Mouse (Mus musculus): ENCODE measurements around the gene Stra6l. TPM values are rescaled to one million over a fixed set of nuclear protein-coding genes. Genes with fewer than 3 reads are reported as not detected.

Gene Stra6l
- total RNA-seq (2021), result not detected
- polyA plus RNA-seq (2012; rRNA removed), result 0.06 TPM in 2 replicates
- long read RNA-seq, result 0 reads

DNA sequence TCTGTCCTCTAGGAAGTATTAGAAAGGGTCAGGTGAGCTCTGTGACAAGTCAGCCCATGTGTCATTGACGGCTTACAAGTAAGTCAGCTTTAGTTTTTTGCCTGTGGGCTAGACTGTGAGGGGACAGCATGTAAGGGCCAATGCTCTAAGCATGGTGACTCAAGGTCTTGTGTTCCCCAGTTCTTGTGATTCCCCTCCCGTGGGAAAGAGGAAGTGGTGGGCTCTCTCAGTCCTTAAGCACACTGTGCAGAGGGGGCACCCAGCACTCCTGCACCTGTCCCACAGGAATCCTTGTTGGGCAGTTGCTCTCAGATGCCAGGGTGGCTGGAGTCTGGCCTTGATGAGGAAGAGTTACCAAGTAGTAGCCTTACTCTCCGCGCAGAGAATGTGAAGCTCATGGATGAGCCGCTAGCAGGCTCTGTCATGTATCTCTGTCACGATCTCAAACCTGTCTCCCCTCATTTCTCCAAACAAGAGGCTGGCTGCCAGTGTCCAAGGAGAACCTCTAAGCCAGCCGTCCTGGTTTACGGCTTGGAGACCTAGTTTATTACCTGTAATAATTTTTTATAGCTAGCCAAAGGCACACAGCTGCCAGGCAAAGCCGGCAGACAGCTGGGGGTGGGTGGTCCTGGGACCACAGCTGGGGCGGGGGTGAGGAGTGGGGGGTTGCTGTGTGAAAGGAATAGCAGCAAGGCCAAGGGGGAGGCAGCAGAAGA is at the start of gene Stra6l:
Stra6l (plus strand) TSS at position 556 of the 716 bp plus-strand sequence.
- Histone ChIP-seq H3K9ac (ENCODE audit: low read depth, low read length) (no peak within 1 kb of the TSS), H3K79me2 (replicated peaks; ENCODE audit: control insufficient read depth, insufficient read depth, low read length) (no peaks in the 10 kb centered on the region), H3K4me1 (ENCODE audit: control insufficient read depth, insufficient read depth, low read length) (no peaks in the 10 kb centered on the region), H3K27ac (no peak within 1 kb of the TSS), H3K27me3 (ENCODE audit: control insufficient read depth, insufficient read depth, low read length) (no peaks in the 10 kb centered on the region), H3K4me3 (no peak within 1 kb of the TSS), H3K36me3 (ENCODE audit: control insufficient read depth, insufficient read depth, low read length) (no peaks in the 10 kb centered on the region)
- no peak for DNase-seq
- intact Hi-C loops (cut with DNase I), result loop anchor here (2.0 kb wide), 1 partner anchor 13 kb away; no protein-coding TSS in a partner anchor
- whole genome bisulfite sequencing, result 70% methylated on average over 10 of the region's 10 CpGs
- TF ChIP-seq POLR2A (IDR thresholded peaks at IDR 0.05; ENCODE audit: insufficient read depth, low read depth, low read length) (no peak), EP300 (IDR thresholded peaks at IDR 0.05; ENCODE audit: insufficient read depth, low read depth, low read length) (no peak), CTCF (IDR thresholded peaks at IDR 0.05) (no peak)

GRCm38 (mm10) chr4:45798964-45799363 is 49.5 kb upstream of the Stra6l start, which contains the start of gene Aldh1b1:
Gene Aldh1b1, plus strand, starts transcription at chr4:45799022.
- peak within 1 kb of the TSS; percentile 82 for H3K9ac ChIP-seq (ENCODE audit: low read depth, low read length)
- H3K4me1 ChIP-seq (ENCODE audit: control insufficient read depth, insufficient read depth, low read length), result no peaks in the 10 kb centered on the region
- H3K79me2 ChIP-seq (replicated peaks; ENCODE audit: control insufficient read depth, insufficient read depth, low read length), result no peaks in the 10 kb centered on the region
- 1% methylated on average over 26 of the region's 26 CpGs for WGBS
- no peak within 1 kb of the TSS for H3K27ac ChIP-seq
- H3K27me3 ChIP-seq (ENCODE audit: control insufficient read depth, insufficient read depth, low read length), result no peaks in the 10 kb centered on the region
- H3K36me3 ChIP-seq (ENCODE audit: control insufficient read depth, insufficient read depth, low read length), result no peaks in the 10 kb centered on the region
- no peak for TF ChIP-seq EP300 (IDR thresholded peaks at IDR 0.05; ENCODE audit: insufficient read depth, low read depth, low read length)
- no peak for TF ChIP-seq CTCF (IDR thresholded peaks at IDR 0.05)
- no peak for TF ChIP-seq POLR2A (IDR thresholded peaks at IDR 0.05; ENCODE audit: insufficient read depth, low read depth, low read length)
- peak within 1 kb of the TSS; percentile 50 for H3K4me3 ChIP-seq
- intact Hi-C loops (cut with DNase I), result no loop called here
- DNase-seq, result peak; percentile 72 to 78

GRCm38 (mm10) chr4:45799956-45800537 is 48.4 kb upstream of the Stra6l start:
- H3K27me3 ChIP-seq (ENCODE audit: control insufficient read depth, insufficient read depth, low read length), result no peaks in the 10 kb centered on the region
- DNase-seq, result no peak
- no peak overlapping the region for H3K27ac ChIP-seq
- H3K4me3 ChIP-seq, result no peak overlapping the region
- 45% methylated on average over 3 of the region's 3 CpGs for WGBS
- H3K4me1 ChIP-seq (ENCODE audit: control insufficient read depth, insufficient read depth, low read length), result no peaks in the 10 kb centered on the region
- intact Hi-C loops (cut with DNase I), result no loop called here
- no peaks in the 10 kb centered on the region for H3K79me2 ChIP-seq (replicated peaks; ENCODE audit: control insufficient read depth, insufficient read depth, low read length)
- H3K9ac ChIP-seq (ENCODE audit: low read depth, low read length), result no peak overlapping the region
- no peaks in the 10 kb centered on the region for H3K36me3 ChIP-seq (ENCODE audit: control insufficient read depth, insufficient read depth, low read length)
- TF ChIP-seq EP300 (IDR thresholded peaks at IDR 0.05; ENCODE audit: insufficient read depth, low read depth, low read length), result no peak
- TF ChIP-seq POLR2A (IDR thresholded peaks at IDR 0.05; ENCODE audit: insufficient read depth, low read depth, low read length), result no peak
- TF ChIP-seq CTCF (IDR thresholded peaks at IDR 0.05), result no peak

GRCm38 (mm10) chr4:45802900-45803299 is 45.6 kb upstream of the Stra6l start:
- H3K4me3 ChIP-seq, result no peak overlapping the region
- WGBS, result 95% methylated on average over 14 of the region's 14 CpGs
- intact Hi-C loops (cut with DNase I), result no loop called here
- H3K27ac ChIP-seq, result no peak overlapping the region
- DNase-seq, result no peak
- no peaks in the 10 kb centered on the region for H3K4me1 ChIP-seq (ENCODE audit: control insufficient read depth, insufficient read depth, low read length)
- no peak overlapping the region for H3K9ac ChIP-seq (ENCODE audit: low read depth, low read length)
- no peaks in the 10 kb centered on the region for H3K79me2 ChIP-seq (replicated peaks; ENCODE audit: control insufficient read depth, insufficient read depth, low read length)
- no peaks in the 10 kb centered on the region for H3K36me3 ChIP-seq (ENCODE audit: control insufficient read depth, insufficient read depth, low read length)
- TF ChIP-seq CTCF (IDR thresholded peaks at IDR 0.05) (no peak), POLR2A (IDR thresholded peaks at IDR 0.05; ENCODE audit: insufficient read depth, low read depth, low read length) (no peak), EP300 (IDR thresholded peaks at IDR 0.05; ENCODE audit: insufficient read depth, low read depth, low read length) (no peak)
- no peaks in the 10 kb centered on the region for H3K27me3 ChIP-seq (ENCODE audit: control insufficient read depth, insufficient read depth, low read length)

DNA sequence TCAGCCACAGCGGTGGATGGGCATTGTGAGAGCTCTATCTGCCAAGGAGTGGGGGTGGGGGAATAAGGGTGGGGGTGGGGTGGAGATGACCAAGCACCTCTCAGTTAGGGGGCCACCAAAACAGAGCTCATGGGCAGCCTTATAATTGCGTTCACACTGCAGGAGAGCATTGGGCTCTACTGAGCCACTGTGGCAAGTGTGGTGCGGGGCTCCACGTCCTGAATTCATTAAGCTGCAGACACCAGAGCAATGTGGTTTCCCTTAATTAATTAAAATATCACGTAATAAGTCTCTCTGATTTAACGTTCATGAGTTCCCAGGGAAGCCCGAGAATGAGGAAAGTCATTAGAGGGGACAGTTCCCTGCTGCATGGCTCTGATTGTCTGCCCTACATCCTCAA is 40.4 kb upstream of the Stra6l start:
- Histone ChIP-seq H3K4me1 (ENCODE audit: control insufficient read depth, insufficient read depth, low read length) (no peaks in the 10 kb centered on the region), H3K27me3 (ENCODE audit: control insufficient read depth, insufficient read depth, low read length) (no peaks in the 10 kb centered on the region), H3K4me3 (no peak overlapping the region), H3K9ac (ENCODE audit: low read depth, low read length) (no peak overlapping the region), H3K27ac (no peak overlapping the region), H3K36me3 (ENCODE audit: control insufficient read depth, insufficient read depth, low read length) (no peaks in the 10 kb centered on the region), H3K79me2 (replicated peaks; ENCODE audit: control insufficient read depth, insufficient read depth, low read length) (no peaks in the 10 kb centered on the region)
- no peak for TF ChIP-seq EP300 (IDR thresholded peaks at IDR 0.05; ENCODE audit: insufficient read depth, low read depth, low read length)
- TF ChIP-seq CTCF (IDR thresholded peaks at IDR 0.05), result no peak
- no peak for TF ChIP-seq POLR2A (IDR thresholded peaks at IDR 0.05; ENCODE audit: insufficient read depth, low read depth, low read length)
- intact Hi-C loops (cut with DNase I), result no loop called here
- no peak for DNase-seq
- 58% methylated on average over 7 of the region's 7 CpGs for WGBS

- intact Hi-C loops (cut with DNase I), result no loop called here
- TF ChIP-seq EP300 (IDR thresholded peaks at IDR 0.05; ENCODE audit: insufficient read depth, low read depth, low read length), result no peak
- TF ChIP-seq POLR2A (IDR thresholded peaks at IDR 0.05; ENCODE audit: insufficient read depth, low read depth, low read length), result no peak
- TF ChIP-seq CTCF (IDR thresholded peaks at IDR 0.05), result no peak
- H3K27me3 ChIP-seq (ENCODE audit: control insufficient read depth, insufficient read depth, low read length), result no peaks in the 10 kb centered on the region
- no peak for DNase-seq
- H3K27ac ChIP-seq, result no peak overlapping the region
- no peaks in the 10 kb centered on the region for H3K36me3 ChIP-seq (ENCODE audit: control insufficient read depth, insufficient read depth, low read length)
- no peak overlapping the region for H3K9ac ChIP-seq (ENCODE audit: low read depth, low read length)
- 47% methylated on average over 8 of the region's 8 CpGs for WGBS
- no peaks in the 10 kb centered on the region for H3K79me2 ChIP-seq (replicated peaks; ENCODE audit: control insufficient read depth, insufficient read depth, low read length)
- no peak overlapping the region for H3K4me3 ChIP-seq
- no peaks in the 10 kb centered on the region for H3K4me1 ChIP-seq (ENCODE audit: control insufficient read depth, insufficient read depth, low read length)
These were observed 37.2 kb upstream of the Stra6l start for GRCm38 (mm10) chr4:45811250-45811649.

Data from heart, adult 2 months (tissue).